Mouse (Mus musculus): ENCODE results near the gene Borcs5.

DNA sequence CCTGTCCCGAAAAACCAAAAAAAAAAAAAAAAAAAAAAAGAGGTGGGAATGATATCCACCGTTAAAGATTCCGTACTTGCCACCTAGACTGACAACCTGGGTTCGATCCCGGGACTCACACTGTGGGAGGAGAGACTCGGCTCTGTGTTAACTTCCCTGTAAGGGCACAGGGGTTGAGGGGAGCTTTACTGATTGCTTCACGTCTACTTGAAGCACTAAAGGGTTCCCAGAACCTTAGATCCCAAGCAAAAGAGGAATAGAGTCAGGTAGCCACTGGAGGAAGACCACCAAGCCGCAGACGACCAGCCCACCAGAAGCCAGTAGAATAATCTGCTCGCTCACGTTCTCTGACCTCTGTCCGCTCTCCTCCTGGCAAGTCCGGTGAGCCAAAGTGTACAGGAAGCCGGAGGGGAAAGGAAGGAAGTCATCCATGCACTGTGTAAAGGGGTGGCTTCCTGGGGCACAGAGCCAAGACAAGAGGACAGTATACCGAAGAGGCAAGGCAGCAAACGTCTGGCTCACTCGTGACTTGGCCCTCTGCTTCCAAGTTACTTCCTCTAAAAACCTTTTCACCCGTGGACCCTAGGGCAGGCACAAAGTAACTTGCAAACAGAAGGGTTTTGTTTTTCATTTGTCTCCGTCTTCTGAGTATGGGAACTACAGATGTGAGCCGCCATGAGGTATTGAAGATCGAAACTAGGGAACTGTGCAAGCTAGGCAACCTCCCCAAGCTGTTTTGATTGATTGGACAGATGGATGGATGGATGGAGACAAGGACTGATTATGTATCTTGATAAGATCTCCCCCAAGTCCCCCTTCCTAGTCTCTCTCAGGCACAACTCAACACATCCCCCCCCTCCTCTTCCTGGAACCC is 44.5 kb upstream of the Borcs5 start:
- TF ChIP-seq CTCF (IDR thresholded peaks at IDR 0.05; ENCODE audit: low read depth), result no peak
- TF ChIP-seq EP300 (IDR thresholded peaks at IDR 0.05; ENCODE audit: low read depth), result 0 out of 2 replicates have a peak, but pooled peaks have one; percentile 37
